Mouse (Mus musculus): Measurements from ENCODE around the gene Atp6v0b.

Atp6v0b gene

GRCm38 (mm10) chr4:117887133-117887532, at the start of gene Atp6v0b:
TSS of gene Atp6v0b (minus strand) at chr4:117887333.
- peak; percentile 89 to 97 for DNase-seq (ENCODE audit: low spot score in 2 of 2)

GRCm38 (mm10) chr4:117934081-117934480, 46.9 kb upstream of the Atp6v0b start:
- no peak for DNase-seq (ENCODE audit: low spot score in 2 of 2)

DNA sequence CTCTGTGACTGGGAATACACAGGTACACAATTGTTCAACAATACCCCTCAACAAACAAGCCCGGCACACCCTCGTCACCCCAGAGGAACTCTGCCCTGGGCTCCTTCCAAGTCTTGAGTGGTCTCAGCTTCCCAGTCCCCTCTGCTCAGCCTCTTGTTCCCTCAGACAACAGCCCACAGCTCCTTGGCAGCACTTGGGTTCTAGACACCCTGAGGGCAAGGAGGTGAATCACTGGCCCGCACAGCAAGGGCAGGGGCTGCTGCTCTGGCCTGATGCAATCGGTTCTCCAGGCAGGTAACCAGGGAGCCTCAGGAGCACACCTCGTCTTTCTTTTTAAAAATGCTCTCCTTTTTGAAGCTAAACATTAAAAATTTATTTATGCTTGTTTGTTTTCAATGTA, 46.1 kb upstream of the Atp6v0b start:
- no peak for DNase-seq (ENCODE audit: low spot score in 2 of 2)

DNA sequence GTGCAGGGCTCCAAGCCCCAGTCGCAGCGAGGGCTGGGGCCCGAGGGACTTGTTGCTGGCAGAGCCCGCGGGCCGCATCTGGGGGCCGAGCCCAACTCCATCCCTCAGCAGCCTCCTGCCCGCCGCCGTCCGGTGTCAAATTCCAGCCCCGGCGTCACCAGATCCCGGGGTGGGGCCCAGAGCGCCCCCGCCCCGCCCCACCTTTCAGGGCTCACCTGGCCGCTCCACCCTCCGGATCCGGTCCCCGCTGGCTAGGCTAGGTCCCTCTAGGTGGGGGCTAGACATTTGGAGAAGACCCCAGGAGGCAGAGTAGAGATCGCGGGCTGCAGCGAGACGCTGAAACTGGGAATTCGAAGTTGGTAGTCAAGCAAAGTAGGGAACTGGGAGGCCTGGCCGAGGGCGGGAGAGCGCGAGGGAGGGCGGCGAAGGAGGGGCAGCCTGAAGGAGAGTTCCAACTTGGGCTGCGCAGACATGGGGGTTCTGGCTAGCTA, 42.3 kb upstream of the Atp6v0b start, which contains the start of gene Artn:
Gene Artn (minus strand): TSS at position 373 of the 491 bp plus-strand sequence.
- DNase-seq (ENCODE audit: low spot score in 2 of 2): peak; percentile 48 to 54

- peak; percentile 79 to 84 for DNase-seq (ENCODE audit: low spot score in 2 of 2)
Measured at GRCm38 (mm10) chr4:117928699-117929241, 41.6 kb upstream of the Atp6v0b start.

DNA sequence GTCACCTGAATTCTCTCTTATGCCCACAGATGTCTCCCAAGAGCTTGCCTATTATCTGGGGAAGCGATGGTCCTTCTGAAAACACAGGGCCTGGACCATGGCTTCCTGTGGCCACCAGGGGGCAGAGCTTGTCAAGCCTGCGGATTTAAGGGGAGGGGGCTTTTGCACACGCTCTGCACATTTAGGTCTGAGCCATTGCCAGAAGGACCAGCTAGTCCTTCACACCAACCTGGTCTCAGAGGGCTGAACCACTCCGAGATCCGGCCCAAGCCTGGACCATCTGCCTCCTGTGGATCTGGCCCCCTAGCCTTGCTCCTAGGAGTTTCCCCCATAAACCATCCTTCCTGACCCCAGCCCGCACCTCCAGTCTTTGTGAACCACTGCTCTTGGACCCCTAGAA, 41.1 kb upstream of the Atp6v0b start:
- peak; percentile 52 to 62 for DNase-seq (ENCODE audit: low spot score in 2 of 2)

- peak; percentile 39 to 55 for DNase-seq (ENCODE audit: low spot score in 2 of 2)
Measured at GRCm38 (mm10) chr4:117926545-117927482, 39.7 kb upstream of the Atp6v0b start.

DNA sequence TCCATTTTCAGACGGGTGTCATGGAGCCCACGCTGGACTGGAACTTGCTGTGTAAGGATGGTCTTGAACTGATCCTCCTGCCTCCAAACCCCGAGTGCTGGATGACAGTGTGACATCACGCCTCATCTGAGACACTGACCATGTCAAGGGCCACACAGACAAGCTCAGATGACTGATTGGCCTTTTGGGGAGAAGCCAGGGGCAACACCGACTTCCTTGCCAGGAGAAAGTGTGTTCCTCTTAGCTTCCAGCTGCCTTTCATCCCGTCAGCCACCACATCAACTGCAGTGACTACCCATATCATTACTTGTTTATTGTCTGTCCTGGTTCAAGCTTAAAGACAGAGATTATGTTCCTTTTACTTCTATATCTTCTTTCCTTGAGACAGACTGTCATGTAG, 37.8 kb upstream of the Atp6v0b start:
- no peak for DNase-seq (ENCODE audit: low spot score in 2 of 2)

- no peak for DNase-seq (ENCODE audit: low spot score in 2 of 2)
Measured at GRCm38 (mm10) chr4:117923450-117923849, 36.3 kb upstream of the Atp6v0b start.

GRCm38 (mm10) chr4:117921358-117921757, 34.2 kb upstream of the Atp6v0b start:
- no peak for DNase-seq (ENCODE audit: low spot score in 2 of 2)

GRCm38 (mm10) chr4:117918762-117919161, 31.6 kb upstream of the Atp6v0b start:
- no peak for DNase-seq (ENCODE audit: low spot score in 2 of 2)

GRCm38 (mm10) chr4:117918261-117918660, 31.1 kb upstream of the Atp6v0b start:
- no peak for DNase-seq (ENCODE audit: low spot score in 2 of 2)

DNA sequence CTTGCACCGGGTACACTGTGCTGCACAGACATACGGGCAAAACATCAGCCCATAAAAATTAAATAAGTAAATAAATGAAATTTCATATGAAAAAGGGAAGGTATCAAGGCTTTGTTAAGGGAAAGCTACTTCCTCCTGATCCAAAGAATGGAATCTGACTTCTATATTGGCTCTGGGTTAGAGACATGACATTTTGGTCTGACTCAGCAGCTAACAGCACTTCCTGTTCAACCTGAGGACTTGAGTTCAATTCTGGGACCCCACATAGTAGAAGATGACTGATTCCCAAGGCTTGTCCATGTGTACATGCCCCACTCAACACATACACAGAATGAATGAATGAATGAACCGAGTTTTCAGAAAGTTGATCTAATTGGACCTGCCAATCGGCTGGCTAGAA, 30.7 kb upstream of the Atp6v0b start:
- no peak for DNase-seq (ENCODE audit: low spot score in 2 of 2)

- DNase-seq (ENCODE audit: low spot score in 2 of 2): no peak
Measured at GRCm38 (mm10) chr4:117917402-117917801, 30.3 kb upstream of the Atp6v0b start.

DNA sequence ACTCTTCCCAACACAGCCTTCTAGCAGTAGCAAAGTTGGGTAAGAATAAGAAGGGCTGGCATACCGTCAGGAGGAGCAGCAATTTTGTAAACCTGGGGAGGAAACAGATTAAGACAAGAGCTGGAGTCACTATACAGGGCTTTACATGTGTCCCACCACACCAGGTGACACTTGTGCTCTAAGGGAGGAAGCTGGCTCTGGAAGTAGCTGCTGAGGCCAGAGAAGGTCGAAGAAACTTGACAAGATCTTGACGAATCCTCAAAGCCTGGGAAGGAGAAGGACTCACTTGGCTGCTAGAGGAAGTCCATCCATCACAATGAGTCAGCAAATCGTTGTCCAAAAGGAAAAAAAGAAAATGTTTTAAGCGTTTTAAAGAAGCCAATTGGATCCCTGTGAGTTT, 29.3 kb upstream of the Atp6v0b start:
- DNase-seq (ENCODE audit: low spot score in 2 of 2): no peak

GRCm38 (mm10) chr4:117915489-117916105, 28.5 kb upstream of the Atp6v0b start:
- DNase-seq (ENCODE audit: low spot score in 2 of 2): peak in 1 of 2 experiments; percentile 30

DNA sequence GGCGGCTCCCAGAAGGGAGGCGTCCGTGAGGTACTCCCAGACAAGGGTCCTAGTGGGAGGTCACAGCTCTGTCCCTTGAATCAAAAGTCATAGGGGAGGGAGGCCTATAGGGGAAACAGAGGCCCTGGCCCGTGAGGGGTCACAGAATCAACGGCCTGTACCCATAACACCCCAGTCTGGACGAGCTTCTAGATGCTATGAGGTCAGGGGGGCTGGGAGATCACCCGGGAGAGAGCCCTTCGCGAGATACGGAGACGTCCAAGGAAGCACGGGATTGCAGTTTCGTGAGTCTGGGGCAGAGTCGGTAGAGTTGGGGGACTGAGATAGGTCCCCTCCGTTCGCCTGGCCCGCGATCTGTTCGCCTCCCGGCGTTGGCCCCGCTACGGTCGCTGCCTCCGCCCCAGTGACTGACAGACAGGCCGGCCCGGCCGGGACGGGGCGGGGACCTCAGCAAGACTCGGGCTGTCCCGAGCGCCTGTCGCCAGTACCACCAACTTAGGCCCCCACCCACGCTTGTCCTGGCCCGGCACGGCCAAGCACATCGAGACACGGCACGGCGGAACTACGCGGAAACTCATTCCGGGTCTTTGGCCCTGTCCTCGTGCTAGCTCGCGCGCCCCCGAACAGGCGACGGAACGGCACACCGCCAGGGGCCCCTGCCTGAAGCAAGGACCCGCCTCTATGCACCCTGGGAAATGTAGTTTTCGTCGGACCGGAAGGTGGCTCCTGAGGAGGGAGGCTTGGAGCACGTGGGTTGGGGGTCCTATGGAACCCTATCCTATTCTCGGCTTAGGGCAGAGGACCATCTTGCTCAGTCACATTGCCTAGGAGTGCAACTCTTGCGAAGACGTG, 27.7 kb upstream of the Atp6v0b start, which contains the start of gene Ipo13:
Gene Ipo13 (minus strand): TSS at position 409 of the 852 bp plus-strand sequence.
- peak; percentile 95 to 100 for DNase-seq (ENCODE audit: low spot score in 2 of 2)

DNA sequence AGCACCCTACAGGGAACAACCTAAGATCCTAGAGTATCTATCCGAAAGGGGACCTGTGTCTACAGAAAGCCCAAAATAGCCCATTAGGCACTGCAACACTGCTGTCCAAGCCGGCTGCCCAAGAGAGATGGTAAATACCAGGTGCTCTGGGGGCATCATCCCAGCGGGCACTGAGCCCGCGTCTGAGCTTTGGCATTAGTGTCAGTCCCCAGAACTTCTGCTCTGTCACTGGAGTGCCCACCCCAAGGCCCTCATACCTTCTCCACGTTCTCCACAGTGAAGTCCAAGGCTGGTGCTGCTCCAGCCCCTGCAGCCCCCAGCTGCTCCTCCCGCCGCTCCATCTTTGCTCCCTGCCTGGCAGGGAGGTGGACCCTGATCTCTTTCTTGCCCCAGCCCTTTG, 26.9 kb upstream of the Atp6v0b start:
- DNase-seq (ENCODE audit: low spot score in 2 of 2): no peak

- no peak for DNase-seq (ENCODE audit: low spot score in 2 of 2)
Measured at GRCm38 (mm10) chr4:117913421-117913820, 26.3 kb upstream of the Atp6v0b start.

- no peak for DNase-seq (ENCODE audit: low spot score in 2 of 2)
Measured at GRCm38 (mm10) chr4:117912685-117913273, 25.6 kb upstream of the Atp6v0b start.

DNA sequence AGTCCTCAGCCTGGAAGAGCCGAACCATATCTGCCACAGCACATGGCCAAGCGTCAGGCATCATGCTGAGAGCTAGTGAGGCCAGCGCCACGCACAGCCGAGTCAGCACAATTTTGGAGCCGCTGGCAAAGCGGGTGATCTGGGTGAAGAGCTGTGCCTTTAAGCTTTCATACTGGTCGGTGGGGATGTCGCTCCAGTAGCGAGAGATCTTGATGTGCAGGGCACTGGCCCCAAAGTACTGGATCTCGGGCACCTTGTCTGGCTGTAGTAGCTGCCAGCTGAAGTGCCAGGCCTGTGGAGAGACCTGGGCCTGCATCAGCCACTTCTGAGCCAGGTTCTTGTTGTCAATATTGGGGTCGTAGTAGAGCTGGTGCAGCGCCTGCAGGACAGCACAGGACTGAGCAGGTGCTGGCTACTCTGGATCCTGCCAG, 25.0 kb upstream of the Atp6v0b start:
- DNase-seq (ENCODE audit: low spot score in 2 of 2): no peak

Measured in spleen, postnatal 10 days (tissue).